Mouse (Mus musculus) spleen, adult 2 months (tissue): ENCODE data around the gene Ulk1. TPM values are rescaled to one million over a fixed set of nuclear protein-coding genes. Genes with fewer than 3 reads are reported as not detected.

Experiments
- DNase-seq, 2 experiments: peaks; one replicate each; pipeline versions ENCODE4 v3.0.0 to v3.0.0-alpha.2; 2012 to 2021; ENCODE audit warnings: low spot score in 2 of 2, low read depth in 1 of 2
- H3K27ac ChIP-seq: fragments of 200-500 bp; 2 replicates; pipeline ENCODE4 v1.5.1; 2012; ENCODE audit warnings: low read length, inconsistent platforms; ENCODE audit not compliant: insufficient read depth
- H3K27me3 ChIP-seq: fragments of 200-500 bp; 2 replicates; pipeline ENCODE4 v1.6.1; 2012; ENCODE audit warnings: mild to moderate bottlenecking, moderate library complexity, low read length, inconsistent platforms; ENCODE audit not compliant: control insufficient read depth, insufficient read depth
- H3K36me3 ChIP-seq: fragments of 200-500 bp; 2 replicates; pipeline ENCODE4 v1.6.1; 2012; ENCODE audit warnings: mild to moderate bottlenecking, low read length, inconsistent platforms; ENCODE audit not compliant: control insufficient read depth, insufficient read depth
- H3K4me1 ChIP-seq: fragments of 200-500 bp; 2 replicates; pipeline ENCODE4 v1.6.1; 2011; ENCODE audit warnings: inconsistent platforms; ENCODE audit not compliant: control insufficient read depth, insufficient read depth, insufficient read length
- H3K4me3 ChIP-seq: fragments of 200-500 bp; 2 replicates; pipeline ENCODE4 v1.5.1; 2011; ENCODE audit warnings: mild to moderate bottlenecking, inconsistent platforms; ENCODE audit not compliant: insufficient read depth, insufficient read length; ENCODE audit errors: extremely low read depth
- CTCF ChIP-seq: fragments of 200-500 bp; IDR thresholded peaks from 2 replicates; pipeline ENCODE4 v1.5.1; 2011; ENCODE audit warnings: mild to moderate bottlenecking, inconsistent platforms; ENCODE audit not compliant: insufficient read depth, insufficient read length, insufficient replicate concordance; ENCODE audit errors: extremely low read depth
- POLR2A ChIP-seq: fragments of 200-500 bp; IDR thresholded peaks from 2 replicates; pipeline ENCODE4 v1.6.1; 2011; ENCODE audit warnings: low read depth, low read length, inconsistent platforms
- WGBS: fragments of 180-500 bp; shearing (Covaris S2); methylation state at CpG from one replicate; pipeline ENCODE4 v1.1.7; 2018; 5-methylcytosine and 5-hydroxymethylcytosine counted together
- polyA plus RNA-seq: library from polyadenylated mRNA; depleted of rRNA; stranded (reverse); fragments of >200 nt; gene quantifications from 2 replicates; pipeline ENCODE4 v1.2.3, GENCODE M21; 2012

The Ulk1 gene
- polyA plus RNA-seq, 1 experiment = 39.9 TPM

GRCm38 (mm10) chr5:110788684-110789083 lies 21.2 kb downstream of the Ulk1 start:
- Histone ChIP-seq H3K36me3 (peaks cover 30% of the 10 kb centered on the region), H3K27ac (no peak overlapping the region), H3K27me3 (no peaks in the 10 kb centered on the region), H3K4me3 (no peak overlapping the region), H3K4me1 (no peaks in the 10 kb centered on the region)
- TF ChIP-seq POLR2A (no peak), CTCF (peak; percentile 65; the same call in 1 of the 2 replicates)
- peak in 1 of 2 experiments; percentile 40 for DNase-seq
- whole genome bisulfite sequencing = 75% methylated on average over 5 of the region's 5 CpGs

GRCm38 (mm10) chr5:110786081-110786835 lies 23.6 kb downstream of the Ulk1 start:
- WGBS = 88% methylated on average over 11 of the region's 11 CpGs
- TF ChIP-seq CTCF (no peak), POLR2A (no peak)
- peaks cover 19% of the 10 kb centered on the region for H3K36me3 ChIP-seq
- H3K4me1 ChIP-seq = 0 out of 2 replicates have a peak, but pooled peaks cover under 1% of the 10 kb centered on the region
- no peaks in the 10 kb centered on the region for H3K27me3 ChIP-seq
- H3K4me3 ChIP-seq = no peak overlapping the region
- H3K27ac ChIP-seq = no peak overlapping the region
- no peak for DNase-seq

DNA sequence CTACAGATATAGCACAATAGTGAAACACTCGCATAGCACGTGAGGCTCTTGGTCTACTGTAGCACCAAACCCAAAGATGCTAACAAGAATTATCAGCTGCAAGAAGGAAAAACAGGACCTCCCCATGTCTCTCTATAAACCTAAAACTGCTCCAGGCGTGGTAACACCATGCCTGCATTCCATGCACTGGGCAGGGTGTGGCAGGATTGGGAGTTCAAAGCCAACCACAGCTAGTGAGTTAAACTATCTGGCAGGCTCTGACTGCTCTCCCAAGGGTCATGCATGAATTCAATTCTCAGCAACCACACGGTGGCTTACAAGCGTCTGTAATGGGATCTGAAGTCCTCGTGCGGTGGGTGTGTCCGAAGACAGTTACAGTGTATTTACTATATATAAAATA lies 26.7 kb downstream of the Ulk1 start:
- WGBS = 89% methylated on average over 8 of the region's 8 CpGs
- peaks cover 10% of the 10 kb centered on the region; the same call in 1 of the 2 replicates for H3K4me1 ChIP-seq
- no peak overlapping the region for H3K27ac ChIP-seq
- peaks cover 14% of the 10 kb centered on the region for H3K36me3 ChIP-seq
- no peak for DNase-seq
- H3K27me3 ChIP-seq = no peaks in the 10 kb centered on the region
- no peak overlapping the region for H3K4me3 ChIP-seq
- no peak for TF ChIP-seq CTCF
- TF ChIP-seq POLR2A = no peak

DNA sequence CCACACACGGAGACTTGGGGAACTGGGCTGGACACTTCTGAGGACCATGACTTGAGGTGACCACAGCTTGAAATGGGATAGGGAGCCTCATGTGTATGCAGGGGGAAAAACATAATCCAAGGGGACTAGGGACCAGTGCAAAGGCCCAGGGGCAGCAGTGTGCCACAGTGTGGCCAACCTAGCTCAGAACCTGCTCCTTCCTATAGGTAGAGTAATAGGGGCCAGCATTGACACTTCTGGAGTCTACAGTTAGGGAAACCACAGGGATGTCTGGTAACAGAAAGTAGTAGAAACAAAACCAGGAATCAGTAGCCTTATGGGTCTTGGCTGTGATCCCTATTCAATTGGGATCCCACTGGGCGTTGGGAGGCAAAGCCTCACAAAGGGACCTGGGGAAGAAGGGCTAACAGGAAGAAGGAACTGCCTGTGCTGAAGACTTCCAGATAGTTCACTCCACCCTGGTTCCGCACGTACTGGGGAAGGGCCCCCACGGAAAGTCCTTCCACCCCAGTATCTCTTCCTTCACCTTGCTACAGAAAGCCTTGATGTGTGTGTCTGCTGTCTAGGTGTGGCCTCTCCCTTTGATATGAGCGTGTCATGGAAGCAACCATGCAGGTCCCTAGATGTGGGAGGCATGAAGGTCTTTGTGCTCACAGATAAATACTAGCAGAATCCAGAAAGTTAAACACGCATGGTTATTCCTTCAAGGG lies 28.2 kb downstream of the Ulk1 start:
- Histone ChIP-seq H3K27ac (no peak overlapping the region), H3K27me3 (no peaks in the 10 kb centered on the region), H3K36me3 (peaks cover 7% of the 10 kb centered on the region), H3K4me3 (no peak overlapping the region), H3K4me1 (peaks cover 10% of the 10 kb centered on the region; the same call in 1 of the 2 replicates)
- DNase-seq = no peak
- TF ChIP-seq CTCF (no peak), POLR2A (no peak)
- WGBS = 72% methylated on average over 7 of the region's 7 CpGs

DNA sequence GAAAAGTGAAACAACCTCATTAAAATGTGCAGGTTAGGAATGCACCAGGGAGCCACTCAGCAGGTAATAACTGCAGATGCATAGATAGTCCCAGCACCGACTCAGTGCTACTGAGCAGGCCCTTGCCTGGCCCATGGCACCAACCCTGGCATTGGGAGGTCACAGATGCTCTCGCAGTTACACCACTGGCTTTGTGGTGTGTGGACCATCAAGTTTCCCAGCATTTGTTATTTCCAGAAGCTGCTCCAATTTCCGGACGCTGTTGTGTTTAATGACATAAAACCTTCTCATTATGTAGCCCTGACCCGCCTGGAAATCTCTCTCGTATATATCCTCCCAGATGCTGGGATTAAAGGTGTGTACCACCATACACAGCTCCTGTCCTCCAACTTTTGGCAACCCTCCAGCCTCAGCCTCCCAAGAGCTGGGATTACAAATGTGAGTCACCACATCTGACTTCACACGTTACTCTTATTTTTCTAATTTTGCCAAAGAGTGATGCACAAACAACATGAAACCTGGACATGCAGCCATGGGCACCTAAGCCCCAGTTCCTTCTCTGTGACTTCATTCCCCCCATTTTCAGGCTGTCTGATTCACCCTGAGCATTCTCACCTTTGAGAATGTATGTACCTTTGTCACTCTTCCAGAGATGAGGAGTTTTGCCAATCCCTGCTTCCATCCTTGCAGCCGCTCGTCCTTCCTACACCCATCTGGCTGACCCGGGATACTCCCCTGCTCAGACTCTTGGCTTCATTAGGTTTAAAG lies 29.0 kb downstream of the Ulk1 start:
- H3K4me1 ChIP-seq = peaks cover 10% of the 10 kb centered on the region; the same call in 1 of the 2 replicates
- H3K27me3 ChIP-seq = no peaks in the 10 kb centered on the region
- peaks cover 7% of the 10 kb centered on the region for H3K36me3 ChIP-seq
- WGBS = 68% methylated on average over 10 of the region's 10 CpGs
- H3K4me3 ChIP-seq = peak overlapping the region; percentile 84
- DNase-seq = no peak
- H3K27ac ChIP-seq = peak overlapping the region; percentile 34
- TF ChIP-seq POLR2A (no peak), CTCF (no peak)

GRCm38 (mm10) chr5:110779998-110780760 lies 29.7 kb downstream of the Ulk1 start, which contains the start of gene Pus1:
Gene Pus1 (minus strand): TSS chr5:110780659.
- peak; percentile 52 to 91 for DNase-seq
- TF ChIP-seq POLR2A = peak; percentile 6
- TF ChIP-seq CTCF = no peak
- Histone ChIP-seq H3K27me3 (no peaks in the 10 kb centered on the region), H3K27ac (peak within 1 kb of the TSS; percentile 34), H3K4me1 (peaks cover 10% of the 10 kb centered on the region; the same call in 1 of the 2 replicates), H3K36me3 (peaks cover 8% of the 10 kb centered on the region), H3K4me3 (peak within 1 kb of the TSS; percentile 84)
- under 1% methylated on average over 56 of the region's 57 CpGs for WGBS
